Mouse (Mus musculus) C2C12 (cell line): Measurements from ENCODE around the gene Ampd2.

Experiments
- CEBPB ChIP-seq: IDR thresholded peaks from one replicate; pipeline ENCODE4 v1.6.1; 2011; ENCODE audit warnings: low read depth, mild to moderate bottlenecking, control low read depth, moderate library complexity
- CTCF ChIP-seq: IDR thresholded peaks from one replicate; pipeline ENCODE4 v1.5.1; 2011; ENCODE audit not compliant: control insufficient read depth, insufficient read depth, insufficient read length
- MAX ChIP-seq: IDR thresholded peaks from one replicate; pipeline ENCODE4 v1.6.1; 2011; ENCODE audit warnings: mild to moderate bottlenecking, control low read depth
- MYOG ChIP-seq: IDR thresholded peaks from one replicate; pipeline ENCODE4 v1.6.1; 2011; ENCODE audit not compliant: control insufficient read depth, insufficient read length; ENCODE audit errors: extremely low read depth
- USF1 ChIP-seq: IDR thresholded peaks from one replicate; pipeline ENCODE4 v1.6.1; 2011; ENCODE audit warnings: low read depth, mild to moderate bottlenecking, control low read depth, moderate library complexity

DNA sequence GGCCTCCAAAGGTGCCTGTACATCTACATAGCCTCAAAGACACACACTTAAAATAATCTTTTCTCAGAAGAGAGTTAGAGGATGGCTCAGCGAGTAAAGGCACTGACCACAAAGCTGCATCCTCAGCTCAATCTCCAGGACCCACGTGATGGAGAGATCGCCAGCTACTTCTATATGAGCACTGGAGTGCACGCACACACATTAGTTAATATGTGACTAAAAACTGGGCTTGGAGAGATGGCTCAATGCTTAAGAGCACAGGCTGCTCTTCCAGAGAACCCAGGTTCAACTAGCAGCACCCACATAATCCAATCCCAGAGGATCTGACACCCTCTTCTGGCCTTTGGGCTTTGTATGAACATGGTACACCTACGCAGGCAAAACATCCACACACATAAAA is 44.8 kb upstream of the Ampd2 start:
- no peak for TF ChIP-seq CTCF
- TF ChIP-seq USF1, result no peak
- no peak for TF ChIP-seq MYOG
- no peak for TF ChIP-seq MAX
- TF ChIP-seq CEBPB, result no peak
